In the genomic region with DNA sequence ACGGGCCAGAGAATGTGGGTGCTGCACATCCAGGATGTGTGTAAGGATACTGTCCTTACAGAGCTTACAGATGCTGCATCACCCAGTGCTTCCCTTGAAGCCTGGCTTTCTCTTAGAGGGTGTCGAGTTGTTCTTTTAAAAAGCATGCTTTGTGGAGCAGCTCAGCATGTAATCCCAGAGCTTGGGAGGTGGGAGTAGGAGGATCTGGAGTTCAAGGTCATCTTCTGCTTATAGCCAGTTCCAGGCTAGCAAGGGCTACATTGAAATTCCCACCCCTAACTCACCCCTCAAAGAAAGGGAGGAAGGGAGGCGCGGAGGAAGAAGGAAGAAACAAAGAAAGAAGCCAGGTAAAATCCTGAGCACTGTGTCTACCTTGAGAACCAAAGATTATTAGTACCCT, we compare ENCODE assay signal across 9 mouse cellular contexts.
DNase-seq lines count a peak whose midpoint lies in the region; ATAC-seq and TF ChIP-seq lines count a peak whose summit lies in the region.
"Had no signal": no experiment of that assay in that cellular context is flagged by ENCODE, and none has a peak within 500 bp of the region (broad histone marks: within the 10 kb centered on the region; RNA-seq: fewer than 3 reads in every experiment).

No protein-coding gene starts in this region.

- WGBS in lung, embryonic 14.5 days = 52% methylated on average over 4 of the region's 4 CpGs
- WGBS in embryonic facial prominence, embryonic 14.5 days = 65% methylated on average over 4 of the region's 4 CpGs
- 77% methylated on average over 4 of the region's 4 CpGs for WGBS in intestine, embryonic 16.5 days
- 73% methylated on average over 4 of the region's 4 CpGs for WGBS in neural tube, embryonic 13.5 days

- no peak for TF ChIP-seq CTCF in lung, embryonic 14.5 days (IDR thresholded peaks at IDR 0.05; ENCODE audit: low read depth)

- H3K4me1 ChIP-seq in lung, embryonic 14.5 days (ENCODE audit: insufficient read depth) = no peaks in the 10 kb centered on the region
- no peaks in the 10 kb centered on the region for H3K4me1 ChIP-seq in embryonic facial prominence, embryonic 14.5 days (ENCODE audit: control insufficient read depth, insufficient read depth, low read length)
- H3K4me1 ChIP-seq in intestine, embryonic 16.5 days (ENCODE audit: control insufficient read depth, insufficient read depth, low read length) = peaks cover 7% of the 10 kb centered on the region
- H3K4me1 ChIP-seq in neural tube, embryonic 13.5 days (replicated peaks) = peaks cover 14% of the 10 kb centered on the region

- peak overlapping the region; percentile 51 for H3K4me2 ChIP-seq in lung, embryonic 14.5 days
- peak overlapping the region; percentile 57 for H3K4me2 ChIP-seq in embryonic facial prominence, embryonic 14.5 days (ENCODE audit: low read depth, low read length)
- 0 out of 2 replicates have a peak overlapping the region, but pooled peaks have one; percentile 70 for H3K4me2 ChIP-seq in intestine, embryonic 16.5 days (ENCODE audit: low read depth, low read length)
- peak overlapping the region; percentile 58 for H3K4me2 ChIP-seq in neural tube, embryonic 13.5 days

- no peak for ATAC-seq in lung, embryonic 14.5 days (ENCODE audit: insufficient read depth)
- no peak for ATAC-seq in embryonic facial prominence, embryonic 14.5 days (ENCODE audit: low read depth)
- ATAC-seq in intestine, embryonic 16.5 days = peak; percentile 11; the same call in 1 of the 2 replicates
- no peak for ATAC-seq in neural tube, embryonic 13.5 days (ENCODE audit: low read depth)

- no peaks in the 10 kb centered on the region for H3K27me3 ChIP-seq in lung, embryonic 14.5 days (ENCODE audit: insufficient read depth, low read length)
- no peaks in the 10 kb centered on the region for H3K27me3 ChIP-seq in embryonic facial prominence, embryonic 14.5 days (replicated peaks; ENCODE audit: control insufficient read depth, insufficient read depth, low read length)
- H3K27me3 ChIP-seq in intestine, embryonic 16.5 days (replicated peaks; ENCODE audit: control insufficient read depth, insufficient read depth, low read length) = no peaks in the 10 kb centered on the region
- peaks cover 15% of the 10 kb centered on the region; the same call in 1 of the 2 replicates for H3K27me3 ChIP-seq in neural tube, embryonic 13.5 days

- no peak for DNase-seq in lung, embryonic 14.5 days
- no peak for DNase-seq in lung, postnatal 4 days
- no peak for DNase-seq in embryonic facial prominence, embryonic 14.5 days (ENCODE audit: low spot score)
- DNase-seq in MN1 (ENCODE audit: low spot score) = no peak
- no peak for DNase-seq in retina, embryonic 14.5 days (ENCODE audit: low spot score)
- DNase-seq: spleen, adult 18-20 months had no signal

- no peak overlapping the region for H3K4me3 ChIP-seq in lung, embryonic 14.5 days (ENCODE audit: low read depth, low read length)
- H3K4me3 ChIP-seq in embryonic facial prominence, embryonic 14.5 days (ENCODE audit: low read depth, low read length) = no peak overlapping the region
- H3K4me3 ChIP-seq in intestine, embryonic 16.5 days (ENCODE audit: low read length) = no peak overlapping the region
- no peak overlapping the region for H3K4me3 ChIP-seq in neural tube, embryonic 13.5 days
- H3K4me3 ChIP-seq: layer of hippocampus, adult 2 months had no signal

- no peak overlapping the region for H3K9ac ChIP-seq in lung, embryonic 14.5 days
- H3K9ac ChIP-seq in embryonic facial prominence, embryonic 14.5 days (ENCODE audit: low read depth, low read length) = no peak overlapping the region
- no peak overlapping the region for H3K9ac ChIP-seq in intestine, embryonic 16.5 days (ENCODE audit: low read depth, low read length)
- H3K9ac ChIP-seq in neural tube, embryonic 13.5 days = no peak overlapping the region

- H3K36me3 ChIP-seq in lung, embryonic 14.5 days (ENCODE audit: insufficient read depth) = no peaks in the 10 kb centered on the region
- no peaks in the 10 kb centered on the region for H3K36me3 ChIP-seq in embryonic facial prominence, embryonic 14.5 days (ENCODE audit: control insufficient read depth, insufficient read depth, low read length)
- no peaks in the 10 kb centered on the region for H3K36me3 ChIP-seq in intestine, embryonic 16.5 days (ENCODE audit: control insufficient read depth, insufficient read depth, low read length)
- H3K36me3 ChIP-seq in neural tube, embryonic 13.5 days = no peaks in the 10 kb centered on the region

- no peaks in the 10 kb centered on the region for H3K9me3 ChIP-seq in lung, embryonic 14.5 days (ENCODE audit: low read depth, low read length)
- H3K9me3 ChIP-seq in embryonic facial prominence, embryonic 14.5 days (ENCODE audit: control insufficient read depth, low read length) = 0 out of 2 replicates have a peak, but pooled peaks cover 4% of the 10 kb centered on the region
- no peaks in the 10 kb centered on the region for H3K9me3 ChIP-seq in intestine, embryonic 16.5 days (ENCODE audit: control insufficient read depth, low read length)
- H3K9me3 ChIP-seq in neural tube, embryonic 13.5 days = no peaks in the 10 kb centered on the region

- no peak overlapping the region for H3K27ac ChIP-seq in lung, embryonic 14.5 days (ENCODE audit: low read depth)
- H3K27ac ChIP-seq in embryonic facial prominence, embryonic 14.5 days (replicated peaks; ENCODE audit: low read depth, low read length) = no peak overlapping the region
- H3K27ac ChIP-seq in intestine, embryonic 16.5 days (ENCODE audit: low read length) = no peak overlapping the region
- H3K27ac ChIP-seq in neural tube, embryonic 13.5 days (replicated peaks) = no peak overlapping the region
- H3K27ac ChIP-seq: layer of hippocampus, adult 2 months had no signal
